Mouse (Mus musculus) kidney, adult 2 months (tissue): Measurements from ENCODE around the gene Pcp4. TPM values are rescaled to one million over a fixed set of nuclear protein-coding genes. Genes with fewer than 3 reads are reported as not detected.
A peak's percentile ranks its signal among the peaks of the same experiment; 100 is the strongest.

Experiments used
- DNase-seq: peaks from one replicate; pipeline ENCODE4 v3.0.0; 2021
- H3K27ac ChIP-seq: fragments of 200-500 bp; 2 replicates; pipeline ENCODE4 v1.5.1; 2012; ENCODE audit warnings: low read depth, low read length, control low read depth, inconsistent platforms; ENCODE audit not compliant: insufficient read depth
- H3K27me3 ChIP-seq: fragments of 200-500 bp; replicated peaks from 2 replicates; pipeline ENCODE4 v1.6.1; 2012; ENCODE audit warnings: mild to moderate bottlenecking, moderate library complexity, low read length, inconsistent platforms; ENCODE audit not compliant: control insufficient read depth, insufficient read depth
- H3K36me3 ChIP-seq: fragments of 200-500 bp; 2 replicates; pipeline ENCODE4 v1.6.1; 2012; ENCODE audit warnings: mild to moderate bottlenecking, moderate library complexity, low read length, inconsistent platforms; ENCODE audit not compliant: control insufficient read depth, insufficient read depth
- H3K4me1 ChIP-seq: fragments of 200-500 bp; 2 replicates; pipeline ENCODE4 v1.6.1; 2011; ENCODE audit warnings: low read length; ENCODE audit not compliant: control insufficient read depth, insufficient read depth
- H3K4me3 ChIP-seq: fragments of 200-500 bp; 2 replicates; pipeline ENCODE4 v1.5.1; 2011; ENCODE audit warnings: mild to moderate bottlenecking, low read depth, low read length, control low read depth; ENCODE audit not compliant: insufficient read depth
- CTCF ChIP-seq: fragments of 200-500 bp; conservative IDR thresholded peaks from 2 replicates; pipeline ENCODE4 v1.5.1; 2011; ENCODE audit warnings: low read depth, mild to moderate bottlenecking, control low read depth, low read length, moderate library complexity, mixed read lengths; ENCODE audit not compliant: insufficient read depth, insufficient read length
- POLR2A ChIP-seq: fragments of 200-500 bp; IDR thresholded peaks from one replicate; pipeline ENCODE4 v1.6.1; 2011; ENCODE audit warnings: low read depth, low read length, control low read depth
- WGBS: fragments of 180-500 bp; shearing (Covaris S2); methylation state at CpG from one replicate; pipeline ENCODE4 v1.1.7; 2018; 5-methylcytosine and 5-hydroxymethylcytosine counted together
- polyA plus RNA-seq: library from polyadenylated mRNA; depleted of rRNA; stranded (reverse); fragments of >200 nt; gene quantifications from 2 replicates; pipeline ENCODE4 v1.2.3, GENCODE M21; 2012

Gene Pcp4
- polyA plus RNA-seq, 1 experiment: 0.34 TPM

DNA sequence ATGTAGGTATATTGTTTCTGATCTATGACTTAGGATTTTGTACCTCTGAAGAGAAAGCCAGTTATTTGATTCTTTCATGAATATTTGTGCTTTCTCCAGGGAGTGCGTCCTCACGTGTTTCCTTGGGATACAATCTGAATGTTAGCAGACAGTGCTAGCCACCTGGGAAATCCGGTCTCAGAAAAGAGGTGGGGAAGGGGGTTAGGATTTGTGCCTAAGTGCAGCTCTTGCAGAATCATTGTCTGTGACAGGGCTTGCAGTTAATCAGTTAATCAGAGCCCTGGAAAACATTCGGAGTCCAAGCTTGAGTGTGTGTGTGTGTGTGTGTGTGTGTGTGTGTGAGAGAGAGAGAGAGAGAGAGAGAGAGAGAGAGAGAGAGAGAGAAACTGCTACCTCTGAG, 605 bp downstream of the Pcp4 start:
- no peaks in the 10 kb centered on the region for H3K36me3 ChIP-seq
- TF ChIP-seq POLR2A (no peak), CTCF (no peak)
- H3K27ac ChIP-seq: no peak overlapping the region
- WGBS: 31% methylated on average over 4 of the region's 4 CpGs
- H3K4me1 ChIP-seq: no peaks in the 10 kb centered on the region
- no peaks in the 10 kb centered on the region for H3K27me3 ChIP-seq
- no peak overlapping the region for H3K4me3 ChIP-seq
- no peak for DNase-seq

DNA sequence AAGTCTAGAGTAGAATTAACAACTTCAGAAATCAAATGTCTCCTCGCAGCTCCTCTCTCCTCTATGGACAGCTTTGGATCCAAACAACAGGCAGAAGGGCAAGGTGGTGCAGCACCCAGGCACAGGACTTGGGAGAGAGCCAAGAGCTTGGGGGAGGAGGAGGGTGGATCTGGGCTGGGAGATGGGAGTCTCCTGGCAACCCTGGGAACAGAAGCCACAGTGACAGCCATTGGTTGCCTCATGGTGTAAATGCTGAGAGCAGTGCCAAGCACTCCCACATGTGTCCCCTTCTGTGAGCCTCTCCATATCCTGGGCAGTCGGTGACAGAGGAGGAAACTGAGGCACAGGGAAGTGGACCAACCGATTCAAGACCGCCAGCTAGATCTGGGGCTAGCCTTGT, 1.3 kb downstream of the Pcp4 start:
- WGBS: 57% methylated on average over 4 of the region's 4 CpGs
- Histone ChIP-seq H3K4me1 (no peaks in the 10 kb centered on the region), H3K4me3 (no peak overlapping the region), H3K27me3 (no peaks in the 10 kb centered on the region), H3K36me3 (no peaks in the 10 kb centered on the region), H3K27ac (no peak overlapping the region)
- TF ChIP-seq CTCF: no peak
- TF ChIP-seq POLR2A: no peak
- DNase-seq: peak; percentile 23

DNA sequence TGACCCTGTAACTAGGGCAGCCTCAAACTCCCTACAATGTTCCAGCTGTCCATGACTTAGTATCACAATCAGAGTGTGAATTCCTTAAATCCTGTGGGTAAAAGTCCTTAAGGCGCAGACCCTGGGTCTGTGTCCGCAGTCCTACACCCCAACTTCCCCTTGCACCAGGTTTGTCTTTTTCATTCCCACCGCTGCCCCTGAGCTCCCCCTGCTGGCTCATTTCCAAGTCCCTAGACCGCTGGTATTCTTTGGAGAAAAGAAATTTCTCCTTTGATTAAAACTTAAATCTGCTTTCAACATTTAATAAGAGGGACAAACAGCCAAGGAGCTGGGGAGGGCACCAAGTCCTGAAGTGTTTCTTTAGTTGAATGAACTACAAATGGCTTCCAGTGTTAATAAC, 2.2 kb downstream of the Pcp4 start:
- TF ChIP-seq CTCF: no peak
- no peak for TF ChIP-seq POLR2A
- Histone ChIP-seq H3K36me3 (no peaks in the 10 kb centered on the region), H3K27me3 (no peaks in the 10 kb centered on the region), H3K27ac (no peak overlapping the region), H3K4me1 (no peaks in the 10 kb centered on the region), H3K4me3 (no peak overlapping the region)
- 49% methylated on average over 4 of the region's 4 CpGs for WGBS
- no peak for DNase-seq

DNA sequence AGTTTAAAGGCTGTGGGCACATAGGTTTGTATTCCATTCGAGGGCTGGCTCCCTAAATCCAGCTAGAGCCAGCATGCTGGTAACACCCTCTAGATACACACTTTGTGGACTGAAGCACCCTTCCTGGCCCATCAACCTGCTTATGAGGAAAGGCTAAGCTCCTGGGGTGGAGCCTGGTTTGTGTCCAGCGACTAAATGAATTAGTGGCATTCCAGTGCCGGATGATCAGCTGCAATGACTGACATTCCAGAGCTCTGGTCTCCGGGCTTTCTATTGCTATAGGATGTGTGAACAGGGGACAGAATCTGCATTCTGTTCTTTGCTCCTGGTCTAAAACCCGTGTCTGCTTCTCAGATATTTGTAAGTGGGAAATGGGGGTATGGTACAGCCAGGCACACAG, 5.0 kb downstream of the Pcp4 start:
- no peak overlapping the region for H3K4me3 ChIP-seq
- WGBS: 20% methylated on average over 5 of the region's 5 CpGs
- H3K4me1 ChIP-seq: no peaks in the 10 kb centered on the region
- H3K36me3 ChIP-seq: no peaks in the 10 kb centered on the region
- no peak overlapping the region for H3K27ac ChIP-seq
- TF ChIP-seq POLR2A (no peak), CTCF (no peak)
- no peaks in the 10 kb centered on the region for H3K27me3 ChIP-seq
- DNase-seq: peak; percentile 12

DNA sequence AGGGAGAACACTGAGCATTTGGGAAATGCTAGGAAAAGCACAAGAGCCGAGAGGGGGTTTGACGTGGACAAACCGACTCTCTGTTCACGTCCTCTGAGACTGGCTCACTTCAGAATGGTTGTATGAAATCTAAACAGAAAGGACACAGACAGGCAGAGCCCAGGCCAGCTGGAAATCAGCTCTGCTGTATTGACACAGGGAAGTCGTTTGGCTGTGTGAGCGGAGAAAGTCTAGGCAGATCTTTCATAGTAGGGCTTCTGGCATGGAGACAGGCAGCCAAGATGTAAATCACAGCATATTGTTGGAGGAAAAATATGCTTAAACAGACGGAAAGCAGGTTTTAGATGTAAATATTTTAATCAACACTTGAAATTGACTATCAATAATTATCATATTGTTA, 5.4 kb downstream of the Pcp4 start:
- no peak for DNase-seq
- Histone ChIP-seq H3K4me3 (no peak overlapping the region), H3K36me3 (no peaks in the 10 kb centered on the region), H3K4me1 (no peaks in the 10 kb centered on the region), H3K27me3 (no peaks in the 10 kb centered on the region), H3K27ac (no peak overlapping the region)
- 54% methylated on average over 7 of the region's 7 CpGs for WGBS
- TF ChIP-seq CTCF: no peak
- no peak for TF ChIP-seq POLR2A

DNA sequence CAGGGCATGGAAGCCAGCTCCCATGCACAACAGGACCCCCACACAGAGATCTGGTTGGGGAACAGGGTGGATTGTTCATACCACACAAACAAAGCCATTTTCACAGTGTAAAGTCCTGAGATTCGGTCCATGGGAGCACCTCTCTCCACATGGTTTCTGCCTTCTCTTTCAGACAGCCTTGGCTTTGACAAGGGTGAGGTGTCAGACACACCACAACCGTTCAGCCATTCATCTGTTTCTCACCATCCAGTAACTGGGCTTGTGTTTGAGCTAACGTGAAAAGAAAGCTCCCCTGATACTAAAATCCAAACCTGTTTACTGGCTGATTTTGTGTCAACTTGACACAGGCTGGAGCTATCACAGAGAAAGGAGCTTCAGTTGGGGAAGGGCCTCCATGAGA, 6.8 kb downstream of the Pcp4 start:
- Histone ChIP-seq H3K27ac (no peak overlapping the region), H3K36me3 (no peaks in the 10 kb centered on the region), H3K4me1 (no peaks in the 10 kb centered on the region), H3K27me3 (no peaks in the 10 kb centered on the region), H3K4me3 (no peak overlapping the region)
- 78% methylated on average over 3 of the region's 3 CpGs for WGBS
- DNase-seq: no peak
- no peak for TF ChIP-seq CTCF
- no peak for TF ChIP-seq POLR2A

DNA sequence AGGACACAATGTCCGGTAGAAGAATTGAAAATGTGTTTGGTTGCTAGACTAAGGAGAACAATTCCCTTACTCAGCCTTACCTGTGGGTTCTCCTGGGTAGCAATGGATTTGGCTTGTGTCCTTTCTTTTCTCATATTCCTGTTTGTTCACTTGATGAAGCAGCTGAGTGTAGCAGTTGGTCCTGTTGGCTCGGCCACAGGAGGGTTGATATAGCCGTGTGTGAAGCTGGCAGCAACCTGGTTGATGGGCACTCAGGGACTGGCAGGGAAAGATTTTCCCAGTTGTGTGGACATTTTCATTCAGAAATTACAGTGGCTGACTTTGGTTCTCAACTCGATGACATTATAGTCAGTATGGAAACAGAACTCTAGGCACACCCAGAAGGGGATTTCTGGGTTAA, 14.4 kb downstream of the Pcp4 start:
- WGBS: 93% methylated on average over 4 of the region's 4 CpGs
- no peak overlapping the region for H3K27ac ChIP-seq
- no peaks in the 10 kb centered on the region for H3K36me3 ChIP-seq
- no peaks in the 10 kb centered on the region for H3K4me1 ChIP-seq
- no peak overlapping the region for H3K4me3 ChIP-seq
- no peak for DNase-seq
- TF ChIP-seq CTCF: no peak
- H3K27me3 ChIP-seq: no peaks in the 10 kb centered on the region

DNA sequence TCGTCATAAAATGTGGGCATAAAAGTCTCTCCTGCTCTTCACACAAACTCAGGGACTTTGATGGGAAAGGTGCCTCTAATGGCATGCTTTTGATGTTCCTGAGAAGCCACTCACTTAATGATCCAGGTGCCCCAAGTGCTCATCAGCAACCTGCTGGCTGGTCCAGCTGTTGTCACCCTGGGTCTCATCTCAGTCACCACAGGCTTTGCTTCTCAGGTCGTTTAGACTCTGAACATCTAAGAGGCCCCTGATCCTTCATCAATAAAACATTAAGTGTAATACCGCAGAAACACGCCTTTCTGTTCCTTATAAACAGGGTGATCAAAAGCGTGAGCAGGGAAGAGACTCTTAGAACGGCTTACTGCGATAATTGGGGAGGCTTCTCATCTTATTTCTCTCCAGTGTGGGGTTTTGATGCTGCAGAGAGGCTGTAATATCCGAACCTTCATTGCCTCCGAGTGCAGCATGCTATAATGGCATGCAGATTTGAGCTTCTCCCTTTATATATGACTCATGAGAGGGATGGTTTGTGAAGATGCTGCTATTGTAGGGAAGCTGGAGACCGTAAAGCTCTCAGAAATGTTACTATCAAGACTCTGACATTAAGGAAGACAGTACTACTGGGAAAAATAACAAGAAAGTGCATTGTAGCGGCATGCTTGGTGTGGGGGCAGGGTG, 19.7 kb downstream of the Pcp4 start:
- no peak for DNase-seq
- Histone ChIP-seq H3K4me3 (no peak overlapping the region), H3K27me3 (no peaks in the 10 kb centered on the region), H3K27ac (no peak overlapping the region), H3K36me3 (no peaks in the 10 kb centered on the region), H3K4me1 (no peaks in the 10 kb centered on the region)
- 74% methylated on average over 11 of the region's 11 CpGs for WGBS
- no peak for TF ChIP-seq POLR2A
- TF ChIP-seq CTCF: no peak
